Mouse (Mus musculus): ENCODE data around the gene Gm5431. TPM values are rescaled to one million over a fixed set of nuclear protein-coding genes. Genes with fewer than 3 reads are reported as not detected.
"Not testable (repeated sequence)": the region's sequence is repeated elsewhere in the genome, so short reads cannot be mapped to it uniquely, and the experiment has no call there.

Gm5431 gene
- not detected in 2 replicates for polyA plus RNA-seq (2012)

DNA sequence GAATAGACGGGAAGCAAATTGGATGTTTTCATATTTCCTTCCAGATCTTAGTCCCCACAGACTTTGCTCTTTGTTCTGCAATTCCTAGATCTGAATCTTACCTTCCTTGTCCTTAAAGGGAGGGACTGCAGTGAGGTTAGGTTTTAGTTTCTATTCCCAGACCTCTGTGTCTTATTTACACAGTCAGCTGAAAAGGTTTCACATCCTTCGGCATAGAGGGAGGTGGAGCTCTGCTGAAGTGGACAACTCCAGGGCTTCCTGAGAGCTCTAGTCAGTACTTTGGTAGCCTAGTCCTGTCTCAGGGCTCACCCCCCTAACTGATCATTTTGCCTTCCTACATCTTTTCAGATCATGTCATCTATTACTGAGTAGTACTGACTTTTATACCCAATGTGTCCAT, at the start of gene Gm5431:
Gene Gm5431, minus strand, starts transcription at position 194 of the 400 bp plus-strand sequence.
- no peak for TF ChIP-seq GATA1 (IDR thresholded peaks at IDR 0.05; ENCODE audit: low read length)

DNA sequence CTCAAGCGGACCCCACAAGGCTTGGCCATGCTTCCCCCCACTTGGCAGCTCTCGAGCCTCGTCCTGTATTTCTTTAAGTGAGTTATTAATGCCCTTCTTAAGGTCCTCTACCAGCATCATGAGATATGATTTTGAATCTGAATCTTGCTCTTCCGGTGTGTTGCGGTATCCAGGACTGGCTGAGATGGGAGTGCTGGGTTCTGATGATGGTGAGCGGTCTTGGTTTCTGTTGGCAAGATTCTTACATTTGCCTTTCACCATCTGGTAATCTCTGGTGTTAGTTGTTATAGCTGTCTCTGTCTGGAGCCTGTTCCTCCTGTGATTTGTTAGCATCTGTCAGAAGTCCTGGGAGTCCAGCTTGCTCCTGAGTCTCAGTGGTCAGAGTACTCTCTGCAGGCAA, 44.1 kb upstream of the Gm5431 start, which contains the start of gene Psme2b:
Gene Psme2b, minus strand, starts transcription at position 101 of the 400 bp plus-strand sequence.
- not testable (repeated sequence) for TF ChIP-seq GATA1 (IDR thresholded peaks at IDR 0.05; ENCODE audit: low read length)

DNA sequence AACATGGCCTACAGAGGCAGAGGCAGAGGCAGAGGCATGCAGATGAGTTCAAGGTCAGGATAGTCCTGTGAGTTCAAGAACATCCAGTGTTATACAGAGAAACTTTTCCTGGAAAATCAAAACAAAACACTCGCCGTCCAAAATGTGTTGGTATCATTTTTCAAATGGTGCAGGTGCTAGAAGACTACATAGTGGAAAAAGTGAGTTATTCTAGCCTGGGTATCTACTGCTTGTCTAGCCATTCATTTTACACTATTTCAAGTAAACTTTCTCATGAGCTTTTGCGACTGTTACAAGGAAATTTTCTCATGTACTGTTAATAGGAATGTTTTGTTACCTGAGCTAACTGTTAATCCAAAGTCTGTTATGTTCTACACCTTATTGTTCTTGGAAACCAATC, 16.4 kb upstream of the Gm5431 start:
- no peak for TF ChIP-seq GATA1 (IDR thresholded peaks at IDR 0.05; ENCODE audit: low read length)

GRCm38 (mm10) chr11:48913611-48914010, 11.6 kb upstream of the Gm5431 start:
- TF ChIP-seq GATA1 (IDR thresholded peaks at IDR 0.05; ENCODE audit: low read length) = no peak

DNA sequence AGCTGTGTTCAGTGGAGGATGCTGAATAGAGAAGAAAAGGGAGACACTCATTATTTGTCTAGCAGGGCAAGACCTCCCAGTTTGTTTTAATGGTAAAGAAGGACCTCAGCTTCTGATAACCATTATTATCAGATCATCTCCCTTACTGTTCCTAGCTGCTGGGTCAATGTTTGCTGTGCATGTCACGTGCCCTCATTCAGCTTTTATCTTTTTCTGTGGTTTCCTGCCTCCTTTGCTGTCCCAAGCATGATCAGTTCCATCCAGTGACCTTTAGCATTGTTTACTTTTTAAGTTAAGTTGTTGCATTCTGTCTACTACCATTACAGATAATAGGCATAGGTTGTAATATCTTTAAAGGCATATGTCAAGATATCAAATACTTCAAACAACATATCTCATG, 6.4 kb upstream of the Gm5431 start:
- TF ChIP-seq GATA1 (IDR thresholded peaks at IDR 0.05; ENCODE audit: low read length) = peak; percentile 85

GRCm38 (mm10) chr11:48898812-48899431, 3.1 kb downstream of the Gm5431 start:
- TF ChIP-seq GATA1 (IDR thresholded peaks at IDR 0.05; ENCODE audit: low read length) = no peak

- no peak for TF ChIP-seq GATA1 (IDR thresholded peaks at IDR 0.05; ENCODE audit: low read length)
These were observed 25.3 kb downstream of the Gm5431 start for GRCm38 (mm10) chr11:48876680-48877079.

DNA sequence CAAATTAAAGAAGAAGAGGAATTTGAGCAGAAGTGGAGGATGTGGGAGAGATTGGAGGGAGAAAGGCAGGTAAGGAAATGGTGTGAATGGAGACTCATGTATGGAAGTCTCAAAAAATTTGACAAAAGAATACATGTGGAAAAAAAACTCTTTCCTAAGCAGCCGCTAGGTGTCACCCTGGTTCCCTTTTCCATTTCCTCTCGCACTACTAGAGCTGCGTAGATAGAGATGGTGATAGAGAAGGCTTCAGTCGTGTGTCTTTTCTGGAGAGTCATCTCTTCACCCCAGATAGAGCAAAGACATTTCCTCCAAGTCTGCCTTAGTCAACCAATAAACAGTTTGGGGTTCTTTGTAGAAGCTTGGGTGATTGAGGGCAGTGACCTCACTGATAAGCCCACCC, 27.5 kb downstream of the Gm5431 start:
- TF ChIP-seq GATA1 (IDR thresholded peaks at IDR 0.05; ENCODE audit: low read length) = no peak

- peak; percentile 72 for TF ChIP-seq GATA1 (IDR thresholded peaks at IDR 0.05; ENCODE audit: low read length)
These were observed 28.3 kb downstream of the Gm5431 start for GRCm38 (mm10) chr11:48873591-48874290.

DNA sequence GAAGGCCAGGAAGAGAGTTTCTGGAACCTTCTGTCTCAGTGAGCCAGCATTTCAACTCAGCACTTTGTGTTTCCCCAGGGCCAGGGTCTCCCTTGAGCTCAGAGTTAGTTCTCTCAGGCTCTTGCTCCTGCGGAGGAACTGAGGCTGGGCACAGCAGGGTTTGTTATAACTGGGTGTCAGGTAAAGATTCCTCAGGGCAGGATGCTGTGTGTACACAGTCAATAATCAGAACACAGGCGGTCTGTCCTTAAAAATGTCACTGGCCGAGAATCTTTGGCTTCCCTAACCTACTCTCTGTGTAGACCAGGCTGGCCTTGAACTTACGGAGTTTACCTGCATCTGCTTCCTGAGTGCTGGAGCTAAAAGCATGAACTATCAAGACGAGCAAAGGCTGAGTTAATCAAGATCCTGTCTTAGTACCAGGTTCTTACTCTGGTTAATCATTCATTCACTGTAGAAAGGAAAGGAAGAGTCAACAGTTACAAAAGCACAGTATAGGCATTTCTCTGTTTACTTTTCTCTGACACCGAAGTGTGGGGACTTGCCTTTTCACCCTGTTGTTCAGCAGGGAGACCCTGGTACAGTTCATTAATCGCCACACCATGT, 29.2 kb downstream of the Gm5431 start:
- no peak for TF ChIP-seq GATA1 (IDR thresholded peaks at IDR 0.05; ENCODE audit: low read length)

DNA sequence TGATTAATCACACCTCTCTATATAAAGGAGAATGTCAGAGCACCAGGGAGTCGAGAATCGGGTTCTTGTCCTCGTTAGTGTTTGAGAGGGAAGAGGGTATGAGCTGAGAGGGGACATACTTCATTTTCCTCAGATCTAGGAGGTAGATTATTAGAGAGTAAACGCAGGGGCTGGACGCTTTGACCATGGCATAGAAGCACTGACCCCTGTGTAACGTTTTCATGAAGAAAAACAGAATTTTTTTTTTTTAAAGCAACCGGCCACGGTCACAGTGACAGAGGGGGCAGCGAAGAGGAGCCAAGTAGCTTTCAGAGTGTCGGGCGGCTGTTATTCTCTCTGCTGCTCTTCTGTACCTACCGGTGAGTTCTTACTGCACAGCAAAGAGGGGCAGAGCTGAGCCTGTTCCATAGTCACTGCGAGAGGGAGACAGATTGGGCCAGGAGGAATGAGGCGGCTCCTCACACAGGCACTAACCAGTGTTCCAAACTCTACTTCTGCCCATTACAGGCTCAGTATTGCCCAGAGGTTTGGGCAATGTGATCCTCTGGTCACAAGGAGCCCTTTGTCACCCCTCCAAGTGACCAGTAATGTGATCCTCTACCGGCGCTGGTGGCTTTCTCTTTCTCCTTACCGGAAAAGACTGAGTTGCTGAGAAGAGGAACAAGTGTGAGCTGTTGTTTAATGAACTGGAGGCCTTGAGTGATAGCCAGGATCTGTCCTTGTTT, 30.0 kb downstream of the Gm5431 start:
- no peak for TF ChIP-seq GATA1 (IDR thresholded peaks at IDR 0.05; ENCODE audit: low read length)

- no peak for TF ChIP-seq GATA1 (IDR thresholded peaks at IDR 0.05; ENCODE audit: low read length)
These were observed 30.7 kb downstream of the Gm5431 start, which contains the start of gene Irgm1 for GRCm38 (mm10) chr11:48871201-48871772. Gene Irgm1, minus strand, starts transcription at chr11:48871683.

DNA sequence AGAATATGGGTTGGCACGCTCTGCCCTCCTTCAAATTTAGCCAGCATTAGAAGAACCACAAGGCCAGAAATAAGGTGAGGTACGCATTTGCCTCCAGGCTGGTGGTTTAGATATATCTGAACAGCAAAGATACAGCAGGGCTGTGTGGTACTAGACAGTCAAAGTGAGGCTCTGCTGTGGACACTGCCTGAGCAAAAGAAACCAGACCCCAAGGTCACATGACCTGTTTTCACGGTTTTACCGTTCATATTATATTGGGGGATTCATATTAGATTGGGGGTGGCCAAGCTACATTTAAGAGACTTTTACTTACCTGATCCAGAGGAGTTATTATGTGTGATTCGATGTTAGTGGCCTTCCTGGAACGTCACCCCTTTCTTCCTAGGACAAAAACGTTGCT, 31.2 kb downstream of the Gm5431 start:
- TF ChIP-seq GATA1 (IDR thresholded peaks at IDR 0.05; ENCODE audit: low read length) = no peak

GRCm38 (mm10) chr11:48869380-48870110, 32.5 kb downstream of the Gm5431 start:
- no peak for TF ChIP-seq GATA1 (IDR thresholded peaks at IDR 0.05; ENCODE audit: low read length)

GRCm38 (mm10) chr11:48866481-48866880, 35.5 kb downstream of the Gm5431 start:
- TF ChIP-seq GATA1 (IDR thresholded peaks at IDR 0.05; ENCODE audit: low read length) = no peak
